Mouse (Mus musculus) liver, adult 2 months (tissue): Measurements from ENCODE around the gene Krtap29-1. TPM values are rescaled to one million over a fixed set of nuclear protein-coding genes. Genes with fewer than 3 reads are reported as not detected.

ENCODE experiments used
- DNase-seq: peaks from one replicate; pipeline ENCODE4 v3.0.0-alpha.2; 2011; ENCODE audit warnings: low read depth, low spot score; ENCODE audit errors: extremely low read depth
- H3K27ac ChIP-seq: fragments of 200-500 bp; replicated peaks from 2 replicates; pipeline ENCODE4 v1.5.1; 2012; ENCODE audit warnings: low read depth, mild to moderate bottlenecking, control low read depth, inconsistent platforms, low read length; ENCODE audit not compliant: insufficient read depth
- H3K27me3 ChIP-seq: fragments of 200-500 bp; 2 replicates; pipeline ENCODE4 v1.6.1; 2012; ENCODE audit warnings: mild to moderate bottlenecking, moderate library complexity, low read length, inconsistent platforms; ENCODE audit not compliant: control insufficient read depth, insufficient read depth
- H3K36me3 ChIP-seq: fragments of 200-500 bp; 2 replicates; pipeline ENCODE4 v1.6.1; 2012; ENCODE audit warnings: low read length, inconsistent platforms; ENCODE audit not compliant: control insufficient read depth, insufficient read depth
- H3K4me1 ChIP-seq: fragments of 200-500 bp; 2 replicates; pipeline ENCODE4 v1.6.1; 2011; ENCODE audit warnings: low read length; ENCODE audit not compliant: control insufficient read depth, insufficient read depth
- H3K4me3 ChIP-seq: fragments of 200-500 bp; 2 replicates; pipeline ENCODE4 v1.5.1; 2011; ENCODE audit warnings: low read depth, mild to moderate bottlenecking, control low read depth, low read length, moderate library complexity; ENCODE audit not compliant: insufficient read depth
- H3K79me2 ChIP-seq: fragments of 200-500 bp; 2 replicates; pipeline ENCODE4 v1.6.1; 2012; ENCODE audit warnings: inconsistent platforms, mild to moderate bottlenecking, low read length, moderate library complexity; ENCODE audit not compliant: control insufficient read depth, insufficient read depth
- H3K9ac ChIP-seq: fragments of 200-500 bp; 2 replicates; pipeline ENCODE4 v1.6.1; 2012; ENCODE audit warnings: low read depth, mild to moderate bottlenecking, control low read depth, inconsistent platforms, low read length
- CTCF ChIP-seq: fragments of 200-500 bp; IDR thresholded peaks from 2 replicates; pipeline ENCODE4 v1.5.1; 2011; ENCODE audit warnings: low read depth, low read length, control low read depth
- POLR2A ChIP-seq: fragments of 200-500 bp; IDR thresholded peaks from 2 replicates; pipeline ENCODE4 v1.6.1; 2011; ENCODE audit warnings: low read length, control low read depth; ENCODE audit not compliant: insufficient read depth; ENCODE audit errors: extremely low read depth
- WGBS: fragments of 180-500 bp; shearing (Covaris S2); methylation state at CpG from one replicate; pipeline ENCODE4 v1.1.7; 2018; 5-methylcytosine and 5-hydroxymethylcytosine counted together
- polyA plus RNA-seq: library from polyadenylated mRNA; depleted of rRNA; stranded (reverse); fragments of >200 nt; gene quantifications from 2 replicates; pipeline ENCODE4 v1.2.3, GENCODE M21; 2012
- total RNA-seq: library from RNA; depleted of rRNA; stranded (reverse); fragments of >200 nt; gene quantifications from 2 replicates; pipeline ENCODE4 v1.2.3, GENCODE M21; 2014

Krtap29-1 gene
- total and polyA plus RNA-seq, 2 experiments = not detected

DNA sequence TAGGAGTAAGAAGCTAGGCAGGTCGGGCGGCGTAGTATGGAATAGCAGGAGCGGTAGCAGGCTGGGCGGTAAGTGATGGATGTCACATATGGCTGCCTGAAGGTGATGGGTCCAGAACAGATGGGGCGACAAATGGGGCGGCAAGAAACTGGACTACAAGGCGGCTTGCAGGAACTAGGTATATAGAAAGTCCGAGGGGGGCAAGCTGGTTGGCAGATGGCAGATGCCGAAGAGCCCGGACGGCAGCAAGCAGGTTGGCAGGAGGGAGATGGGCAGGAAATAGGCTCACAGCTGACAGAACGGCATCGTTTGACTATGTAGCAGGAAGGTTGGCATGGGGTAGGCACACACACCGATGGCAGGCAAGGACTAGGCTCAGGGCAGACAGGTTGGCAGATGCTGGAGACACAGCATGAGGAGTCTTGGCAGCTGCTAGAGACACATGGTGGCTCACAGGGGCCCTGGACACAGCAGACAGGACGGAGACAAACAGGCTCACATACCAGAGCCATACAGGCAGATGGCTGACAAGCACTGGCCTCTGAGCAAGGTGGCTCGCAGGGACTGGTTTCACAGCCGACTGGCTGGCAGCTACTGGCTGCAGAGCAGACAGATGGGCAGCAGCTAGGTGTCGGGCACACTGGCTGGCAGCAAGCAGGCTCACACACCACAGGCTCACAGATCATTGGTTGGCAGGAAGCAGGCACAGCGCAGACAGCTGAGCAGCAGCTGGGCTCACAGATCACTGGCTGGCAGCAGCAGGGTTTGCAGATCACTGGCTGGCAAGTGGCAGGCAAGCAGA, 6.6 kb upstream of the Krtap29-1 start:
- Histone ChIP-seq H3K36me3 (no peaks in the 10 kb centered on the region), H3K27ac (no peak overlapping the region), H3K4me1 (no peaks in the 10 kb centered on the region), H3K79me2 (no peaks in the 10 kb centered on the region), H3K4me3 (no peak overlapping the region), H3K9ac (no peak overlapping the region), H3K27me3 (no peaks in the 10 kb centered on the region)
- peak; percentile 62 for DNase-seq
- TF ChIP-seq CTCF (no peak), POLR2A (no peak)
- WGBS = 81% methylated on average over 20 of the region's 20 CpGs

GRCm38 (mm10) chr11:99983442-99983841, 4.6 kb upstream of the Krtap29-1 start:
- no peak for DNase-seq
- TF ChIP-seq CTCF = no peak
- no peak for TF ChIP-seq POLR2A
- Histone ChIP-seq H3K27ac (no peak overlapping the region), H3K4me3 (no peak overlapping the region), H3K27me3 (no peaks in the 10 kb centered on the region), H3K79me2 (no peaks in the 10 kb centered on the region), H3K4me1 (no peaks in the 10 kb centered on the region), H3K9ac (no peak overlapping the region), H3K36me3 (no peaks in the 10 kb centered on the region)
- WGBS = 94% methylated on average over 1 of the region's 1 CpGs

- no peaks in the 10 kb centered on the region for H3K4me1 ChIP-seq
- no peak for TF ChIP-seq POLR2A
- no peak for TF ChIP-seq CTCF
- DNase-seq = no peak
- no peaks in the 10 kb centered on the region for H3K36me3 ChIP-seq
- H3K79me2 ChIP-seq = no peaks in the 10 kb centered on the region
- H3K9ac ChIP-seq = no peak overlapping the region
- H3K4me3 ChIP-seq = no peak overlapping the region
- 69% methylated on average over 9 of the region's 9 CpGs for WGBS
- no peaks in the 10 kb centered on the region for H3K27me3 ChIP-seq
- H3K27ac ChIP-seq = no peak overlapping the region
Observed at GRCm38 (mm10) chr11:99982731-99983130, 3.9 kb upstream of the Krtap29-1 start.

DNA sequence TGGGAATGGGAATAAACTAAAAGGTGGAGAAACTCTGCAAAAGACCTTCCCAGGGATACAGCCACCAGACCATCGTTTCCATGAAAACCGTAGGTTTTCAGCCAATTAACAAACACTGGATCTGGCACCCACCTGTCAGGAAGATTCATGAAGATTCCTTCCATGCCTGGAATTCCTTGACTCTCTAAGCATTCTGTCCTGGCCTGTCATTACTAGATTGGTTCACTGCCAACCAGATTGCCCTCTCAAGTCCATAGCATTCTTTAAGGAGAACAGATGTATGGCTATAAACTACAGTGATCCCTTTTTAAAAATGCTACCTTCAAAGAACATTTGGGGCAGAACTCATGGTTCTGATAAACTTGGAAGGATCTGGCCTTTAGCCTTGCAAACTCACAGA, 12.9 kb downstream of the Krtap29-1 start:
- no peaks in the 10 kb centered on the region for H3K4me1 ChIP-seq
- no peak overlapping the region for H3K9ac ChIP-seq
- no peaks in the 10 kb centered on the region for H3K79me2 ChIP-seq
- no peaks in the 10 kb centered on the region for H3K36me3 ChIP-seq
- no peaks in the 10 kb centered on the region; the same call in 1 of the 2 replicates for H3K27me3 ChIP-seq
- 32% methylated on average over 2 of the region's 2 CpGs for WGBS
- H3K27ac ChIP-seq = no peak overlapping the region
- no peak for DNase-seq
- H3K4me3 ChIP-seq = no peak overlapping the region
- TF ChIP-seq CTCF (no peak), POLR2A (no peak)

GRCm38 (mm10) chr11:99964213-99964612, 14.6 kb downstream of the Krtap29-1 start:
- WGBS = 56% methylated on average over 6 of the region's 6 CpGs
- DNase-seq = no peak
- no peaks in the 10 kb centered on the region for H3K36me3 ChIP-seq
- no peak for TF ChIP-seq CTCF
- no peak for TF ChIP-seq POLR2A
- no peaks in the 10 kb centered on the region; the same call in 1 of the 2 replicates for H3K27me3 ChIP-seq
- no peaks in the 10 kb centered on the region for H3K4me1 ChIP-seq
- no peaks in the 10 kb centered on the region for H3K79me2 ChIP-seq
- no peak overlapping the region for H3K4me3 ChIP-seq
- no peak overlapping the region for H3K27ac ChIP-seq
- H3K9ac ChIP-seq = no peak overlapping the region

- 89% methylated on average over 2 of the region's 2 CpGs for WGBS
- H3K9ac ChIP-seq = no peak within 1 kb of the TSS
- no peaks in the 10 kb centered on the region for H3K79me2 ChIP-seq
- no peak within 1 kb of the TSS for H3K4me3 ChIP-seq
- no peak for TF ChIP-seq POLR2A
- TF ChIP-seq CTCF = no peak
- no peak for DNase-seq
- H3K4me1 ChIP-seq = no peaks in the 10 kb centered on the region
- H3K36me3 ChIP-seq = no peaks in the 10 kb centered on the region
- no peaks in the 10 kb centered on the region for H3K27me3 ChIP-seq
- H3K27ac ChIP-seq = no peak within 1 kb of the TSS
Observed at GRCm38 (mm10) chr11:99948175-99948574, 30.7 kb downstream of the Krtap29-1 start, which contains the start of gene Krtap9-5. Gene Krtap9-5, plus strand, starts transcription at chr11:99948475.
